Mouse (Mus musculus): ENCODE data around the gene Acap1. TPM values are rescaled to one million over a fixed set of nuclear protein-coding genes. Genes with fewer than 3 reads are reported as not detected.

The Acap1 gene
- polyA plus RNA-seq (2015; fragmentation: Nextera tagmentation; extraction: Ambion mirVana), result 0.44 and 0.67 TPM in 2 replicates

DNA sequence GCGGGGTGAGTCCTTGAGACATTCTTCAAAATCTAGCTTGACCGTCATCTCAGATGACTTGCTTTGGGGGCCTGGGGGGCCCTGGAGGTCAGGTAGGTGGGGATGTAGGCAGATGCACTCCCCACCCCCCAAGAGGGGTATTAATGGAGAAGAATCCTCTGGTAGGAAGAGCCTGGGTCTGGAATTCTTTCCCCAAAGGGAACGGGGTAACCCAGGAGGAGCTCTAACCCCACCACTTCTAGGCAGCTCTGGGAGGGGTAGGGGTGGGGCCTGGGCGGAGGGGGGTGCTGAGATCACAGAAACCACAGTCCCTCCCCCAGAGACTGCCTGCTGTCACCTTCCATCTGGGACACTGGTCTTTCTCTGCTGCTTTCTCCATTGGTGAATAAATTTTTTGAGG lies at the start of gene Acap1:
Gene Acap1, minus strand, starts transcription at position 249 of the 400 bp plus-strand sequence.
- no peak within 1 kb of the TSS for H3K27ac ChIP-seq (ENCODE audit: low read length)
- 66% methylated on average over 4 of the region's 4 CpGs for WGBS
- H3K9me3 ChIP-seq (ENCODE audit: low read length), result no peaks in the 10 kb centered on the region
- H3K9ac ChIP-seq (replicated peaks; ENCODE audit: low read length), result no peak within 1 kb of the TSS; the same call in 1 of the 2 replicates
- no peaks in the 10 kb centered on the region for H3K27me3 ChIP-seq (ENCODE audit: insufficient read depth, low read length)
- H3K4me2 ChIP-seq (replicated peaks; ENCODE audit: low read depth, low read length), result no peak within 1 kb of the TSS
- peaks cover 21% of the 10 kb centered on the region for H3K4me1 ChIP-seq (ENCODE audit: insufficient read depth, low read length)
- no peak for ATAC-seq (ENCODE audit: low FRiP score, low TSS enrichment)
- H3K4me3 ChIP-seq (ENCODE audit: low read length), result no peak within 1 kb of the TSS
- H3K36me3 ChIP-seq (ENCODE audit: insufficient read depth, low read length), result no peaks in the 10 kb centered on the region

DNA sequence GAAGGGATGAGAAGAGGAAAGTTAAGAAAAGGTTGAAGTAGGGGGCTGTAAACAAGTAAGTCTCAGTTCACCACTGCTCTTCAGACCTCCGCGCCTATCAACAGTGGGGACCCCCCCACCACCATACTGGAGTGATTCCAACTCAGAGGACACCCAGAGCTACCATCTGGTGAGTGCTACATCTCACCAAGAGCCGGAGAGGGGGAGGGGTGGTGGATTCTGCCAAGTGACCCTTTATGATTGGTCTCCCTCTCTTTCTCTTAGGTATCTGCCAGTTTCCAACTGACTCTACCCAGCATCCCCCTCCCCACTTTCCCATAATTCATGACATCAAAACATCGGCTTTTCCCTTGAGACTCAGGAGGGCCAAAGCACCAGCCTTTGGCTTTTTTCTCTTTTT lies 45.6 kb upstream of the Acap1 start:
- H3K9me3 ChIP-seq (ENCODE audit: low read length), result no peaks in the 10 kb centered on the region
- peaks cover 6% of the 10 kb centered on the region; the same call in 1 of the 2 replicates for H3K36me3 ChIP-seq (ENCODE audit: insufficient read depth, low read length)
- H3K4me1 ChIP-seq (ENCODE audit: insufficient read depth, low read length), result peaks cover 22% of the 10 kb centered on the region
- H3K27me3 ChIP-seq (ENCODE audit: insufficient read depth, low read length), result peaks cover 6% of the 10 kb centered on the region
- no peak overlapping the region for H3K4me3 ChIP-seq (ENCODE audit: low read length)
- H3K4me2 ChIP-seq (replicated peaks; ENCODE audit: low read depth, low read length), result no peak overlapping the region
- no peak for ATAC-seq (ENCODE audit: low FRiP score, low TSS enrichment)
- 70% methylated on average over 4 of the region's 4 CpGs for WGBS
- H3K27ac ChIP-seq (ENCODE audit: low read length), result no peak overlapping the region
- H3K9ac ChIP-seq (replicated peaks; ENCODE audit: low read length), result no peak overlapping the region

DNA sequence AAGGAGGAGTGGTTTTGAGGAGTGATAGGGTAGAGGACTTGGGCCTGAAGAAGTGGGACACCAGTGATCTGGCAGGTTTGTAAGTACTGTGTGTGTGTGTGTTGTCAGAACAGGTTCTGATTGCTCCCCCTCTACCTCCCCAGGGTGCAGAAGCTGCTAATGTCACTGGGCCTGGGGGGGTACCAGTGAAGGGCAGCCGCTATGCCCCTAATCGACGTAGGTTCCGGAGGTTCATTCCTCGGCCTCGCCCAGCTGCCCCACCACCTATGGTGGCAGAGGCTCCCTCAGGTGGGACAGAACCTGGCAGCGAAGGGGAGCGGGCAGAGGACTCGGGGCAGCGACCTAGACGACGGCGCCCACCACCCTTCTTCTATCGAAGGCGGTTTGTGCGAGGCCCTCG lies 44.4 kb upstream of the Acap1 start:
- no peak for ATAC-seq (ENCODE audit: low FRiP score, low TSS enrichment)
- WGBS, result 92% methylated on average over 17 of the region's 17 CpGs

DNA sequence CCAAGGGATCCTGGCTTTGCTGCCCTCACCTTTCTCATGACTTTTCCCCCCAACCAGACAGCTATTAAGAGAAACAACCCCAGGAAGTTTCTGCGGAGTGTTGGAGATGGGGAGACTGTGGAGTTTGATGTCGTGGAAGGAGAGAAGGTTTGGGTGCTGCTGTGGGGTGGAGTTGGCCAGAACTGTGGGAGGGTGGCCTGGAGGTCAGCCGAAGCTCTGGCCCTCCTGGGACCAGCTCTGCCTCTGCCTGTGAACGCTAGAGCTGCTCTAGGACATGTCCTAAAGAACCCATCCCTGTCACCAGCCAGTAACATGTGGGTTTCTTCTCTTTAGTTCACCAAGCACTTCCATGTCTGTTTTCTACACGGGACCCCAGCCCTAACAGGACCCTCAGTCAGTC lies 43.8 kb upstream of the Acap1 start:
- 58% methylated on average over 5 of the region's 5 CpGs for WGBS
- no peak for ATAC-seq (ENCODE audit: low FRiP score, low TSS enrichment)

More for the DNA sequence above, 44.4 kb upstream of the Acap1 start:
- Histone ChIP-seq H3K4me3 (ENCODE audit: low read length) (no peak overlapping the region), H3K4me1 (ENCODE audit: insufficient read depth, low read length) (peaks cover 31% of the 10 kb centered on the region), H3K36me3 (ENCODE audit: insufficient read depth, low read length) (peaks cover 3% of the 10 kb centered on the region; the same call in 1 of the 2 replicates), H3K4me2 (replicated peaks; ENCODE audit: low read depth, low read length) (no peak overlapping the region), H3K9me3 (ENCODE audit: low read length) (no peaks in the 10 kb centered on the region), H3K9ac (replicated peaks; ENCODE audit: low read length) (no peak overlapping the region), H3K27ac (ENCODE audit: low read length) (no peak overlapping the region), H3K27me3 (ENCODE audit: insufficient read depth, low read length) (peaks cover 10% of the 10 kb centered on the region)

DNA sequence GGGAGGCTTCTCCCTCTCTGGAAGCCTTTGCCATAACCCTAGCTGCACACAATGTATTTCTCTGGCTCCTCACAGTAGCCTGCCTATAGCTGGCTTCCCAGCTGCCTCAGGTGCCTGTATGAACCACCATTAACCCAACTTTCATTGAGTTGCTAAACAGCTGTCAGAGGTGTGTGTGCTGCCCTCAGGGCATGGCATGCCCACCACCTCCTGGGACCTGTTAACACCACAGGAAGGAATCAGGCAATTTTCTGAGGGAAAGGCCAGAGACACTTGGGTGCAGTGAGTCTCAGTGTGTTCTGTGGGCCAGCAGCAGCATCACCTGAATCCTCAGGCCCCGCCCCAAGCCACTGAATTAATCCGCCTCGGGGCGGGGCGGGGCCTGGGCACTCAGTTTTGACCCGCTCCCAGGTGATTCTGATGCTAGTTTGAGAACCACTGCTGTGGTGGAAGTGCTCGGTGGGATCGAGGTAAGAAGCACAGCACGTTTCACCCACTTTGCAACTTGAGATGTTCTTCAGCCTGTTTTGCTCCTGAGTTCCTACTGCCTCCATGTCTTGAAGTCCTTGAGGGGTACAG lies 43.2 kb upstream of the Acap1 start:
- 29% methylated on average over 9 of the region's 9 CpGs for WGBS
- Histone ChIP-seq H3K27ac (ENCODE audit: low read length) (no peak overlapping the region), H3K4me3 (ENCODE audit: low read length) (no peak overlapping the region), H3K4me2 (replicated peaks; ENCODE audit: low read depth, low read length) (no peak overlapping the region), H3K9me3 (ENCODE audit: low read length) (no peaks in the 10 kb centered on the region), H3K27me3 (ENCODE audit: insufficient read depth, low read length) (peaks cover 10% of the 10 kb centered on the region), H3K36me3 (ENCODE audit: insufficient read depth, low read length) (no peaks in the 10 kb centered on the region; the same call in 1 of the 2 replicates), H3K4me1 (ENCODE audit: insufficient read depth, low read length) (peaks cover 31% of the 10 kb centered on the region), H3K9ac (replicated peaks; ENCODE audit: low read length) (no peak overlapping the region)
- no peak for ATAC-seq (ENCODE audit: low FRiP score, low TSS enrichment)

More for the DNA sequence above, 43.8 kb upstream of the Acap1 start:
- H3K27me3 ChIP-seq (ENCODE audit: insufficient read depth, low read length), result peaks cover 10% of the 10 kb centered on the region
- H3K9me3 ChIP-seq (ENCODE audit: low read length), result no peaks in the 10 kb centered on the region
- H3K27ac ChIP-seq (ENCODE audit: low read length), result no peak overlapping the region
- no peaks in the 10 kb centered on the region; the same call in 1 of the 2 replicates for H3K36me3 ChIP-seq (ENCODE audit: insufficient read depth, low read length)
- H3K4me3 ChIP-seq (ENCODE audit: low read length), result no peak overlapping the region
- no peak overlapping the region for H3K4me2 ChIP-seq (replicated peaks; ENCODE audit: low read depth, low read length)
- H3K4me1 ChIP-seq (ENCODE audit: insufficient read depth, low read length), result peaks cover 31% of the 10 kb centered on the region
- no peak overlapping the region for H3K9ac ChIP-seq (replicated peaks; ENCODE audit: low read length)

- Histone ChIP-seq H3K4me1 (ENCODE audit: insufficient read depth, low read length) (peaks cover 31% of the 10 kb centered on the region), H3K36me3 (ENCODE audit: insufficient read depth, low read length) (no peaks in the 10 kb centered on the region; the same call in 1 of the 2 replicates), H3K9ac (replicated peaks; ENCODE audit: low read length) (0 out of 2 replicates have a peak overlapping the region, but pooled peaks have one; percentile 11), H3K4me3 (ENCODE audit: low read length) (no peak overlapping the region), H3K27ac (ENCODE audit: low read length) (peak overlapping the region; percentile 54; the same call in 1 of the 2 replicates), H3K27me3 (ENCODE audit: insufficient read depth, low read length) (peaks cover 10% of the 10 kb centered on the region), H3K9me3 (ENCODE audit: low read length) (no peaks in the 10 kb centered on the region), H3K4me2 (replicated peaks; ENCODE audit: low read depth, low read length) (no peak overlapping the region)
- ATAC-seq (ENCODE audit: low FRiP score, low TSS enrichment), result no peak
- WGBS, result 64% methylated on average over 5 of the region's 5 CpGs
These were observed 42.5 kb upstream of the Acap1 start for GRCm38 (mm10) chr11:69937834-69938233.

GRCm38 (mm10) chr11:69937385-69937784 lies 42.0 kb upstream of the Acap1 start:
- WGBS, result 33% methylated on average over 4 of the region's 4 CpGs
- H3K27me3 ChIP-seq (ENCODE audit: insufficient read depth, low read length), result peaks cover 10% of the 10 kb centered on the region
- H3K4me3 ChIP-seq (ENCODE audit: low read length), result 0 out of 2 replicates have a peak overlapping the region, but pooled peaks have one; percentile 58
- H3K9me3 ChIP-seq (ENCODE audit: low read length), result no peaks in the 10 kb centered on the region
- peaks cover 31% of the 10 kb centered on the region for H3K4me1 ChIP-seq (ENCODE audit: insufficient read depth, low read length)
- 0 out of 2 replicates have a peak overlapping the region, but pooled peaks have one; percentile 26 for H3K9ac ChIP-seq (replicated peaks; ENCODE audit: low read length)
- no peaks in the 10 kb centered on the region; the same call in 1 of the 2 replicates for H3K36me3 ChIP-seq (ENCODE audit: insufficient read depth, low read length)
- no peak for ATAC-seq (ENCODE audit: low FRiP score, low TSS enrichment)
- H3K27ac ChIP-seq (ENCODE audit: low read length), result peak overlapping the region; percentile 54; the same call in 1 of the 2 replicates
- peak overlapping the region; percentile 99; the same call in 1 of the 2 replicates for H3K4me2 ChIP-seq (replicated peaks; ENCODE audit: low read depth, low read length)

DNA sequence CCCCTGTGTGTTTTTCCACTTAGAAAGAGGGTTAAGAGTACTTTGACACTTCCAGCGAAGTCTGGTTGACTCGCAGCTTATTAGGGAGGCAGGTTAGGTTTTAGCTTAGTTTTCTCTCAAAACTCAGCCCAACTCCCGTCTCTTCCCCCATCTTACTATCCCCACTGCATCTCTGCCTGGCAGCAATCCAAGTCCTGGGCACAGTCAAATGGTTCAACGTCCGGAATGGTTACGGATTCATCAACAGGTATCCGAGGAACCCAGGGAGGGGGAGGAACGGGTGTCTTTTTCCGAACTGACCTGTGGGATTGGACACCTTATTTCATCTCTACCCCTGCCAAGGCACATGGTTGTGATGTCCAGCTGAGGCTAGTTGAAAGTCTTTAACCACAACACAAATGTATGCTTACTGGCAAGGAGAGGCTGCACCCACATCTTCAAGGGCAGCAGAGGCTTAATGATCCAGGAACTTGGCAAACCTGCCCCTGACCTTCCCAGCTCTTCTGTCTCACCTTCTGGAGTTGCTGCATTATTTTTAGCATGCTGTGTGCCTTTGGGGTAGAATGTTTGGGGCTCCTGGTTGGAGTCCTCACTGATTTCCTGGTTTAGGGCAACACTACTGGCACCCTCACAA lies 41.5 kb upstream of the Acap1 start:
- Histone ChIP-seq H3K9me3 (ENCODE audit: low read length) (no peaks in the 10 kb centered on the region), H3K4me2 (replicated peaks; ENCODE audit: low read depth, low read length) (peak overlapping the region; percentile 99), H3K36me3 (ENCODE audit: insufficient read depth, low read length) (no peaks in the 10 kb centered on the region), H3K9ac (replicated peaks; ENCODE audit: low read length) (peak overlapping the region; percentile 70), H3K27me3 (ENCODE audit: insufficient read depth, low read length) (peaks cover 10% of the 10 kb centered on the region), H3K4me3 (ENCODE audit: low read length) (peak overlapping the region; percentile 58), H3K4me1 (ENCODE audit: insufficient read depth, low read length) (peaks cover 31% of the 10 kb centered on the region), H3K27ac (ENCODE audit: low read length) (peak overlapping the region; percentile 54; the same call in 1 of the 2 replicates)
- no peak for ATAC-seq (ENCODE audit: low FRiP score, low TSS enrichment)
- 23% methylated on average over 9 of the region's 9 CpGs for WGBS

- no peak for ATAC-seq (ENCODE audit: low FRiP score, low TSS enrichment)
- peaks cover 10% of the 10 kb centered on the region for H3K27me3 ChIP-seq (ENCODE audit: insufficient read depth, low read length)
- WGBS, result 2% methylated on average over 27 of the region's 30 CpGs
- H3K4me2 ChIP-seq (replicated peaks; ENCODE audit: low read depth, low read length), result peak overlapping the region; percentile 99
- H3K4me3 ChIP-seq (ENCODE audit: low read length), result peak overlapping the region; percentile 58
- peaks cover 31% of the 10 kb centered on the region for H3K4me1 ChIP-seq (ENCODE audit: insufficient read depth, low read length)
- H3K36me3 ChIP-seq (ENCODE audit: insufficient read depth, low read length), result no peaks in the 10 kb centered on the region
- peak overlapping the region; percentile 70 for H3K9ac ChIP-seq (replicated peaks; ENCODE audit: low read length)
- peak overlapping the region; percentile 54; the same call in 1 of the 2 replicates for H3K27ac ChIP-seq (ENCODE audit: low read length)
- H3K9me3 ChIP-seq (ENCODE audit: low read length), result no peaks in the 10 kb centered on the region
These were observed 40.8 kb upstream of the Acap1 start for GRCm38 (mm10) chr11:69936156-69936555.

Data from kidney, embryonic 16.5 days (tissue).